Mouse (Mus musculus) midbrain, embryonic 12.5 days (tissue): ENCODE data around the gene Uri1. TPM values are rescaled to one million over a fixed set of nuclear protein-coding genes. Genes with fewer than 3 reads are reported as not detected.

ENCODE experiments used
- ATAC-seq: fragments of 200-750 bp; cut with Nextera tagmentation; 2 replicates; pipeline ENCODE4 v1.8.0; 2017; ENCODE audit warnings: low read depth, moderate TSS enrichment, moderate library complexity; ENCODE audit not compliant: low FRiP score
- H3K27ac ChIP-seq: fragments of 300-500 bp; sonication (generic); replicated peaks from 2 replicates; pipeline ENCODE4 v1.5.1; 2016; ENCODE audit warnings: mild to moderate bottlenecking
- H3K27me3 ChIP-seq: fragments of 300-500 bp; sonication (generic); 2 replicates; pipeline ENCODE4 v1.6.1; 2016; ENCODE audit warnings: mild to moderate bottlenecking
- H3K36me3 ChIP-seq: fragments of 300-500 bp; sonication (generic); 2 replicates; pipeline ENCODE4 v1.6.1; 2016
- H3K4me1 ChIP-seq: fragments of 300-500 bp; sonication (generic); 2 replicates; pipeline ENCODE4 v1.6.1; 2016
- H3K4me2 ChIP-seq: fragments of 300-500 bp; sonication (generic); replicated peaks from 2 replicates; pipeline ENCODE4 v1.6.1; 2016; ENCODE audit warnings: mild to moderate bottlenecking, moderate library complexity
- H3K4me3 ChIP-seq: fragments of 300-500 bp; sonication (generic); 2 replicates; pipeline ENCODE4 v1.5.1; 2016; ENCODE audit warnings: mild to moderate bottlenecking
- H3K9ac ChIP-seq: fragments of 300-500 bp; sonication (generic); replicated peaks from 2 replicates; pipeline ENCODE4 v1.6.1; 2016; ENCODE audit warnings: mild to moderate bottlenecking, moderate library complexity
- H3K9me3 ChIP-seq: fragments of 300-500 bp; sonication (generic); 2 replicates; pipeline ENCODE4 v1.6.1; 2016; ENCODE audit warnings: mild to moderate bottlenecking
- WGBS: fragments of 180-500 bp; shearing (Covaris S2); methylation state at CpG from one replicate; pipeline ENCODE4 v1.1.7; 2016; 5-methylcytosine and 5-hydroxymethylcytosine counted together
- polyA plus RNA-seq: library from polyadenylated mRNA; unstranded; fragments of >200 nt; fragmentation: Nextera tagmentation; extraction: Ambion mirVana; gene quantifications from 2 replicates; pipeline ENCODE4 v1.2.1, GENCODE M21; 2016

Uri1 gene
- 44.4 and 46.6 TPM in 2 replicates for polyA plus RNA-seq

- Histone ChIP-seq H3K36me3 (no peaks in the 10 kb centered on the region), H3K9ac (no peak within 1 kb of the TSS), H3K27ac (no peak within 1 kb of the TSS), H3K27me3 (no peaks in the 10 kb centered on the region), H3K4me2 (no peak within 1 kb of the TSS), H3K4me3 (no peak within 1 kb of the TSS), H3K9me3 (no peaks in the 10 kb centered on the region), H3K4me1 (no peaks in the 10 kb centered on the region)
- no peak for ATAC-seq
- WGBS, result 92% methylated on average over 8 of the region's 8 CpGs
Measured at GRCm38 (mm10) chr7:38023451-38023850, at the start of gene Uri1. Gene Uri1 (minus strand): TSS chr7:38023551.

- 83% methylated on average over 5 of the region's 5 CpGs for WGBS
- ATAC-seq, result no peak
- peaks cover 18% of the 10 kb centered on the region for H3K4me1 ChIP-seq
- no peaks in the 10 kb centered on the region for H3K9me3 ChIP-seq
- H3K27ac ChIP-seq, result no peak overlapping the region
- H3K4me2 ChIP-seq, result no peak overlapping the region
- no peaks in the 10 kb centered on the region for H3K36me3 ChIP-seq
- H3K9ac ChIP-seq, result no peak overlapping the region
- H3K4me3 ChIP-seq, result no peak overlapping the region
- peaks cover 27% of the 10 kb centered on the region for H3K27me3 ChIP-seq
Measured at GRCm38 (mm10) chr7:38071065-38071464, 47.7 kb upstream of the Uri1 start.

- H3K4me1 ChIP-seq, result peaks cover 18% of the 10 kb centered on the region
- H3K27ac ChIP-seq, result no peak overlapping the region
- no peak overlapping the region for H3K4me2 ChIP-seq
- no peaks in the 10 kb centered on the region for H3K36me3 ChIP-seq
- peaks cover 25% of the 10 kb centered on the region for H3K27me3 ChIP-seq
- 32% methylated on average over 2 of the region's 2 CpGs for WGBS
- no peak overlapping the region for H3K9ac ChIP-seq
- no peaks in the 10 kb centered on the region for H3K9me3 ChIP-seq
- H3K4me3 ChIP-seq, result no peak overlapping the region
- ATAC-seq, result no peak
Measured at GRCm38 (mm10) chr7:38070663-38071062, 47.3 kb upstream of the Uri1 start.

GRCm38 (mm10) chr7:38064431-38064830 is 41.1 kb upstream of the Uri1 start:
- ATAC-seq, result no peak
- H3K27me3 ChIP-seq, result peaks cover 12% of the 10 kb centered on the region
- no peak overlapping the region for H3K4me3 ChIP-seq
- no peaks in the 10 kb centered on the region for H3K9me3 ChIP-seq
- H3K27ac ChIP-seq, result no peak overlapping the region
- H3K9ac ChIP-seq, result no peak overlapping the region
- H3K4me2 ChIP-seq, result no peak overlapping the region
- WGBS, result 52% methylated on average over 4 of the region's 4 CpGs
- H3K4me1 ChIP-seq, result peaks cover 5% of the 10 kb centered on the region
- no peaks in the 10 kb centered on the region for H3K36me3 ChIP-seq

GRCm38 (mm10) chr7:38061060-38061970 is 38.0 kb upstream of the Uri1 start:
- 3% methylated on average over 55 of the region's 57 CpGs for WGBS
- peak; percentile 92 for ATAC-seq
- peak overlapping the region; percentile 65 for H3K9ac ChIP-seq
- H3K9me3 ChIP-seq, result no peaks in the 10 kb centered on the region
- H3K27ac ChIP-seq, result no peak overlapping the region; the same call in 1 of the 2 replicates
- no peaks in the 10 kb centered on the region for H3K36me3 ChIP-seq
- peaks cover 16% of the 10 kb centered on the region for H3K27me3 ChIP-seq
- peaks cover 5% of the 10 kb centered on the region for H3K4me1 ChIP-seq
- peak overlapping the region; percentile 58 for H3K4me3 ChIP-seq
- peak overlapping the region; percentile 80 for H3K4me2 ChIP-seq

- Histone ChIP-seq H3K27me3 (peaks cover 16% of the 10 kb centered on the region), H3K9me3 (no peaks in the 10 kb centered on the region), H3K27ac (no peak overlapping the region), H3K4me1 (peaks cover 5% of the 10 kb centered on the region), H3K4me2 (no peak overlapping the region), H3K36me3 (no peaks in the 10 kb centered on the region), H3K9ac (no peak overlapping the region), H3K4me3 (no peak overlapping the region)
- no peak for ATAC-seq
- WGBS, result 78% methylated on average over 8 of the region's 8 CpGs
Measured at GRCm38 (mm10) chr7:38059636-38060330, 36.4 kb upstream of the Uri1 start.

GRCm38 (mm10) chr7:38059096-38059495 is 35.7 kb upstream of the Uri1 start:
- no peak overlapping the region for H3K4me3 ChIP-seq
- peaks cover 16% of the 10 kb centered on the region for H3K27me3 ChIP-seq
- no peaks in the 10 kb centered on the region for H3K36me3 ChIP-seq
- ATAC-seq, result no peak
- H3K4me1 ChIP-seq, result peaks cover 5% of the 10 kb centered on the region
- WGBS, result 62% methylated on average over 7 of the region's 7 CpGs
- no peak overlapping the region for H3K4me2 ChIP-seq
- H3K9me3 ChIP-seq, result no peaks in the 10 kb centered on the region
- no peak overlapping the region for H3K9ac ChIP-seq
- no peak overlapping the region for H3K27ac ChIP-seq

- Histone ChIP-seq H3K27ac (no peak overlapping the region), H3K27me3 (peaks cover 9% of the 10 kb centered on the region), H3K4me2 (no peak overlapping the region), H3K9ac (no peak overlapping the region), H3K36me3 (no peaks in the 10 kb centered on the region), H3K4me3 (no peak overlapping the region), H3K9me3 (no peaks in the 10 kb centered on the region), H3K4me1 (no peaks in the 10 kb centered on the region)
- ATAC-seq, result no peak
- 91% methylated on average over 2 of the region's 2 CpGs for WGBS
Measured at GRCm38 (mm10) chr7:38055996-38056395, 32.6 kb upstream of the Uri1 start.

- ATAC-seq, result no peak
- no peaks in the 10 kb centered on the region for H3K36me3 ChIP-seq
- WGBS, result 91% methylated on average over 9 of the region's 9 CpGs
- H3K27me3 ChIP-seq, result peaks cover 4% of the 10 kb centered on the region; the same call in 1 of the 2 replicates
- no peaks in the 10 kb centered on the region for H3K4me1 ChIP-seq
- H3K9ac ChIP-seq, result no peak overlapping the region
- H3K27ac ChIP-seq, result no peak overlapping the region
- H3K4me3 ChIP-seq, result no peak overlapping the region
- no peaks in the 10 kb centered on the region for H3K9me3 ChIP-seq
- no peak overlapping the region for H3K4me2 ChIP-seq
Measured at GRCm38 (mm10) chr7:38054246-38054645, 30.9 kb upstream of the Uri1 start.

GRCm38 (mm10) chr7:38047229-38047628 is 23.9 kb upstream of the Uri1 start:
- Histone ChIP-seq H3K9ac (no peak overlapping the region), H3K36me3 (no peaks in the 10 kb centered on the region), H3K27ac (no peak overlapping the region), H3K4me3 (no peak overlapping the region), H3K9me3 (no peaks in the 10 kb centered on the region), H3K4me1 (no peaks in the 10 kb centered on the region), H3K27me3 (no peaks in the 10 kb centered on the region), H3K4me2 (no peak overlapping the region)
- WGBS, result 62% methylated on average over 5 of the region's 5 CpGs
- ATAC-seq, result no peak

- WGBS, result 92% methylated on average over 3 of the region's 3 CpGs
- Histone ChIP-seq H3K4me2 (no peak overlapping the region), H3K36me3 (no peaks in the 10 kb centered on the region), H3K9ac (no peak overlapping the region), H3K27ac (no peak overlapping the region), H3K27me3 (no peaks in the 10 kb centered on the region), H3K9me3 (no peaks in the 10 kb centered on the region), H3K4me3 (no peak overlapping the region), H3K4me1 (no peaks in the 10 kb centered on the region)
- ATAC-seq, result no peak
Measured at GRCm38 (mm10) chr7:38041244-38041643, 17.9 kb upstream of the Uri1 start.

- Histone ChIP-seq H3K4me1 (no peaks in the 10 kb centered on the region), H3K4me2 (no peak overlapping the region), H3K9ac (no peak overlapping the region), H3K9me3 (no peaks in the 10 kb centered on the region), H3K27me3 (no peaks in the 10 kb centered on the region), H3K4me3 (no peak overlapping the region), H3K36me3 (no peaks in the 10 kb centered on the region), H3K27ac (no peak overlapping the region)
- WGBS, result 79% methylated on average over 5 of the region's 5 CpGs
- ATAC-seq, result no peak
Measured at GRCm38 (mm10) chr7:38037586-38037985, 14.2 kb upstream of the Uri1 start.
